Mouse (Mus musculus) ES-Bruce4 (cell line): ENCODE data around the gene Wdr41. TPM values are rescaled to one million over a fixed set of nuclear protein-coding genes. Genes with fewer than 3 reads are reported as not detected.
A peak's percentile ranks its signal among the peaks of the same experiment; 100 is the strongest.

Experiments used
- H3K27ac ChIP-seq: 2 replicates; pipeline ENCODE4 v1.5.1; 2012; ENCODE audit warnings: low read length, inconsistent platforms; ENCODE audit not compliant: insufficient read depth
- H3K27me3 ChIP-seq: 2 replicates; pipeline ENCODE4 v1.6.1; 2012; ENCODE audit warnings: mild to moderate bottlenecking, low read length, inconsistent platforms; ENCODE audit not compliant: control insufficient read depth, poor library complexity, insufficient read depth, severe bottlenecking
- H3K36me3 ChIP-seq: 2 replicates; pipeline ENCODE4 v1.6.1; 2012; ENCODE audit warnings: inconsistent platforms, mild to moderate bottlenecking, low read length, moderate library complexity; ENCODE audit not compliant: control insufficient read depth, poor library complexity, insufficient read depth, severe bottlenecking
- H3K4me1 ChIP-seq: one replicate; pipeline ENCODE4 v1.8.1; 2011; ENCODE audit warnings: low read length; ENCODE audit not compliant: control insufficient read depth, insufficient read depth
- H3K4me3 ChIP-seq: 2 replicates; pipeline ENCODE4 v1.5.1; 2011; ENCODE audit warnings: low read depth, mild to moderate bottlenecking, low read length
- H3K9ac ChIP-seq: 2 replicates; pipeline ENCODE4 v1.6.1; 2012; ENCODE audit warnings: low read depth, mild to moderate bottlenecking, inconsistent platforms; ENCODE audit not compliant: poor library complexity, severe bottlenecking
- H3K9me3 ChIP-seq: replicated peaks from 2 replicates; pipeline ENCODE4 v1.6.1; 2012; ENCODE audit warnings: mild to moderate bottlenecking, low read length, inconsistent platforms; ENCODE audit not compliant: control insufficient read depth, poor library complexity, insufficient read depth, severe bottlenecking
- CTCF ChIP-seq: IDR thresholded peaks from one replicate; pipeline ENCODE4 v1.8.1; 2011; ENCODE audit warnings: low read depth, low read length
- EP300 ChIP-seq: IDR thresholded peaks from 2 replicates; pipeline ENCODE4 v1.6.1; 2011; ENCODE audit warnings: low read depth, low read length; ENCODE audit not compliant: insufficient read depth
- POLR2A ChIP-seq: IDR thresholded peaks from one replicate; pipeline ENCODE4 v1.8.1; 2011; ENCODE audit warnings: low read length; ENCODE audit not compliant: insufficient read depth
- polyA plus RNA-seq: library from polyadenylated mRNA; stranded (reverse); fragments of >200 nt; gene quantifications from 2 replicates; pipeline ENCODE4 v1.2.4, GENCODE M21; 2011; ENCODE audit warnings: low read depth; ENCODE audit not compliant: missing spikeins, insufficient read depth, insufficient read length

The Wdr41 gene
- polyA plus RNA-seq, 1 experiment: 13.4 TPM

- no peak overlapping the region for H3K4me3 ChIP-seq
- no peak overlapping the region for H3K27ac ChIP-seq
- no peaks in the 10 kb centered on the region for H3K27me3 ChIP-seq
- no peaks in the 10 kb centered on the region for H3K36me3 ChIP-seq
- H3K9me3 ChIP-seq: no peaks in the 10 kb centered on the region
- no peaks in the 10 kb centered on the region for H3K4me1 ChIP-seq
- TF ChIP-seq EP300 (no peak), CTCF (no peak), POLR2A (no peak)
- no peak overlapping the region for H3K9ac ChIP-seq
Measured at GRCm38 (mm10) chr13:95009261-95009660, 33.1 kb downstream of the Wdr41 start.

- no peak overlapping the region for H3K4me3 ChIP-seq
- no peaks in the 10 kb centered on the region for H3K4me1 ChIP-seq
- no peak overlapping the region for H3K9ac ChIP-seq
- H3K27ac ChIP-seq: no peak overlapping the region
- H3K9me3 ChIP-seq: no peaks in the 10 kb centered on the region
- TF ChIP-seq POLR2A (no peak), EP300 (no peak), CTCF (no peak)
- no peaks in the 10 kb centered on the region for H3K27me3 ChIP-seq
- H3K36me3 ChIP-seq: no peaks in the 10 kb centered on the region
Measured at GRCm38 (mm10) chr13:95011546-95012257, 35.6 kb downstream of the Wdr41 start.

GRCm38 (mm10) chr13:95017278-95017677, 41.1 kb downstream of the Wdr41 start:
- Histone ChIP-seq H3K9me3 (no peaks in the 10 kb centered on the region), H3K4me1 (no peaks in the 10 kb centered on the region), H3K9ac (no peak overlapping the region), H3K4me3 (no peak overlapping the region), H3K27me3 (no peaks in the 10 kb centered on the region), H3K27ac (no peak overlapping the region), H3K36me3 (no peaks in the 10 kb centered on the region)
- TF ChIP-seq POLR2A: no peak
- no peak for TF ChIP-seq CTCF
- no peak for TF ChIP-seq EP300

GRCm38 (mm10) chr13:95017916-95018315, 41.8 kb downstream of the Wdr41 start:
- Histone ChIP-seq H3K9me3 (no peaks in the 10 kb centered on the region), H3K27me3 (no peaks in the 10 kb centered on the region), H3K36me3 (no peaks in the 10 kb centered on the region), H3K4me3 (no peak overlapping the region), H3K4me1 (no peaks in the 10 kb centered on the region), H3K27ac (no peak overlapping the region), H3K9ac (no peak overlapping the region)
- TF ChIP-seq EP300: 0 out of 2 replicates have a peak, but pooled peaks have one; percentile 57
- peak; percentile 91 for TF ChIP-seq CTCF
- TF ChIP-seq POLR2A: no peak

- H3K9ac ChIP-seq: no peak overlapping the region
- no peaks in the 10 kb centered on the region for H3K36me3 ChIP-seq
- no peaks in the 10 kb centered on the region for H3K9me3 ChIP-seq
- H3K4me1 ChIP-seq: no peaks in the 10 kb centered on the region
- H3K27ac ChIP-seq: no peak overlapping the region
- no peaks in the 10 kb centered on the region for H3K27me3 ChIP-seq
- TF ChIP-seq EP300 (no peak), CTCF (no peak), POLR2A (no peak)
- H3K4me3 ChIP-seq: no peak overlapping the region
Measured at GRCm38 (mm10) chr13:95019345-95019744, 43.2 kb downstream of the Wdr41 start.

GRCm38 (mm10) chr13:95020216-95020615, 44.1 kb downstream of the Wdr41 start:
- no peaks in the 10 kb centered on the region for H3K27me3 ChIP-seq
- no peak overlapping the region for H3K9ac ChIP-seq
- no peak overlapping the region for H3K27ac ChIP-seq
- no peaks in the 10 kb centered on the region for H3K36me3 ChIP-seq
- H3K9me3 ChIP-seq: no peaks in the 10 kb centered on the region
- H3K4me1 ChIP-seq: no peaks in the 10 kb centered on the region
- TF ChIP-seq POLR2A (no peak), EP300 (no peak), CTCF (no peak)
- no peak overlapping the region for H3K4me3 ChIP-seq
